Mouse (Mus musculus): ENCODE measurements around the gene Emb. TPM values are rescaled to one million over a fixed set of nuclear protein-coding genes. Genes with fewer than 3 reads are reported as not detected.

The Emb gene
- polyA plus RNA-seq, 1 experiment from 2014 or later, result 2.8 TPM

GRCm38 (mm10) chr13:117287400-117287799 is 79.1 kb downstream of the Emb start:
- Histone ChIP-seq H3K27ac (ENCODE audit: low read depth, low read length) (no peak overlapping the region), H3K4me2 (replicated peaks; ENCODE audit: low read depth) (no peak overlapping the region), H3K9ac (ENCODE audit: low read depth, low read length) (no peak overlapping the region), H3K4me1 (replicated peaks; ENCODE audit: control insufficient read depth, insufficient read depth, low read length) (no peaks in the 10 kb centered on the region), H3K9me3 (ENCODE audit: control insufficient read depth) (no peaks in the 10 kb centered on the region), H3K4me3 (ENCODE audit: low read depth, low read length) (no peak overlapping the region), H3K36me3 (ENCODE audit: control insufficient read depth, insufficient read depth) (no peaks in the 10 kb centered on the region), H3K27me3 (replicated peaks; ENCODE audit: control insufficient read depth, insufficient read depth, low read length) (no peaks in the 10 kb centered on the region)
- 91% methylated on average over 6 of the region's 6 CpGs for WGBS
- no peak for ATAC-seq
- TF ChIP-seq CTCF (IDR thresholded peaks at IDR 0.05; ENCODE audit: low read depth), result no peak

GRCm38 (mm10) chr13:117289494-117290270 is 81.3 kb downstream of the Emb start:
- TF ChIP-seq CTCF (IDR thresholded peaks at IDR 0.05; ENCODE audit: low read depth), result peak; percentile 87
- Histone ChIP-seq H3K4me3 (ENCODE audit: low read depth, low read length) (no peak overlapping the region), H3K27ac (ENCODE audit: low read depth, low read length) (no peak overlapping the region), H3K9me3 (ENCODE audit: control insufficient read depth) (no peaks in the 10 kb centered on the region), H3K4me1 (replicated peaks; ENCODE audit: control insufficient read depth, insufficient read depth, low read length) (no peaks in the 10 kb centered on the region), H3K9ac (ENCODE audit: low read depth, low read length) (no peak overlapping the region), H3K36me3 (ENCODE audit: control insufficient read depth, insufficient read depth) (no peaks in the 10 kb centered on the region), H3K4me2 (replicated peaks; ENCODE audit: low read depth) (peak overlapping the region; percentile 46), H3K27me3 (replicated peaks; ENCODE audit: control insufficient read depth, insufficient read depth, low read length) (no peaks in the 10 kb centered on the region)
- 25% methylated on average over 17 of the region's 17 CpGs for WGBS
- 0 out of 2 replicates have a peak, but pooled peaks have one; percentile 38 for ATAC-seq

GRCm38 (mm10) chr13:117311446-117312225 is 103.3 kb downstream of the Emb start:
- Histone ChIP-seq H3K4me2 (replicated peaks; ENCODE audit: low read depth) (no peak overlapping the region), H3K4me1 (replicated peaks; ENCODE audit: control insufficient read depth, insufficient read depth, low read length) (no peaks in the 10 kb centered on the region), H3K27ac (ENCODE audit: low read depth, low read length) (no peak overlapping the region), H3K9ac (ENCODE audit: low read depth, low read length) (no peak overlapping the region), H3K4me3 (ENCODE audit: low read depth, low read length) (no peak overlapping the region), H3K27me3 (replicated peaks; ENCODE audit: control insufficient read depth, insufficient read depth, low read length) (no peaks in the 10 kb centered on the region), H3K36me3 (ENCODE audit: control insufficient read depth, insufficient read depth) (no peaks in the 10 kb centered on the region), H3K9me3 (ENCODE audit: control insufficient read depth) (no peaks in the 10 kb centered on the region)
- WGBS, result 30% methylated on average over 24 of the region's 24 CpGs
- ATAC-seq, result peak; percentile 77; the same call in 1 of the 2 replicates
- peak; percentile 92 for TF ChIP-seq CTCF (IDR thresholded peaks at IDR 0.05; ENCODE audit: low read depth)

Other genes starting within 250 kb of the Emb start
- 2.2 and 2.9 TPM in 2 replicates for gene Parp8, start 183.0 kb upstream of the Emb start, polyA plus RNA-seq (2015; fragmentation: Nextera tagmentation; extraction: Ambion mirVana)
- not detected in 2 replicates for gene Gm17509, start 12.5 kb downstream of the Emb start, polyA plus RNA-seq (2015; fragmentation: Nextera tagmentation; extraction: Ambion mirVana)